Mouse (Mus musculus) cortical plate, adult 2 months (tissue): ENCODE measurements around the gene Fsd2. TPM values are rescaled to one million over a fixed set of nuclear protein-coding genes. Genes with fewer than 3 reads are reported as not detected.

ENCODE experiments used
- H3K27ac ChIP-seq: fragments of 200-500 bp; 2 replicates; pipeline ENCODE4 v1.5.1; 2012; ENCODE audit warnings: low read length, control low read depth, inconsistent platforms; ENCODE audit not compliant: insufficient read depth
- H3K4me1 ChIP-seq: fragments of 200-500 bp; 2 replicates; pipeline ENCODE4 v1.6.1; 2011; ENCODE audit warnings: low read length; ENCODE audit not compliant: control insufficient read depth, insufficient read depth
- H3K4me3 ChIP-seq: fragments of 200-500 bp; 2 replicates; pipeline ENCODE4 v1.5.1; 2011; ENCODE audit warnings: mild to moderate bottlenecking, low read length, control low read depth; ENCODE audit not compliant: insufficient read depth
- CTCF ChIP-seq: fragments of 200-500 bp; IDR thresholded peaks from 2 replicates; pipeline ENCODE4 v1.5.1; 2011; ENCODE audit warnings: mild to moderate bottlenecking, control low read depth, low read length; ENCODE audit not compliant: insufficient read depth; ENCODE audit errors: extremely low read depth
- POLR2A ChIP-seq: fragments of 200-500 bp; IDR thresholded peaks from 2 replicates; pipeline ENCODE4 v1.6.1; 2011; ENCODE audit warnings: mild to moderate bottlenecking, low read length, control low read depth; ENCODE audit not compliant: insufficient read depth; ENCODE audit errors: extremely low read depth
- polyA plus RNA-seq: library from polyadenylated mRNA; depleted of rRNA; stranded (reverse); fragments of >200 nt; gene quantifications from 2 replicates; pipeline ENCODE4 v1.2.3, GENCODE M21; 2012

The Fsd2 gene
- polyA plus RNA-seq, 1 experiment, result 0.13 TPM

DNA sequence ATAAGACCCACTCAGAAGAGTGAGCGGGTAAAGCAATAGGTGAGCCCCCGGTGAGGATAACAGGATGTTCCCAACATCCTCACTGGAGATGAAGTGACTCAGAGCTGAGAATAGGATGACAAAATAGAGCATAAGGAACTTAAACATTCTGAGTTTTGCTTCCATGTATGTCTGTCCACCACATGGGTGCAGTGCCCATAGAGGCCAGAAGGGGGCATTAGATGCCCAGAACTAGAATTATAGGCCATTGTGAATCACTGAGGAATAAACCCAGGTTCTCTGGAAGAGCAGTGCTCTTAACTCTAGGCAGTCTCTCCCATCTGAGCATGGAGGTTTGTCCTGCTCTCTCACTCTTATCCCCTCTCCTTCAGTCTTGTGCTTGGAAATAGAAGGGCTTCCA is 12.4 kb downstream of the Fsd2 start:
- H3K27ac ChIP-seq, result no peak overlapping the region
- no peak overlapping the region for H3K4me3 ChIP-seq
- H3K4me1 ChIP-seq, result no peaks in the 10 kb centered on the region
- TF ChIP-seq CTCF (peak; percentile 23; the same call in 1 of the 2 replicates), POLR2A (no peak)

DNA sequence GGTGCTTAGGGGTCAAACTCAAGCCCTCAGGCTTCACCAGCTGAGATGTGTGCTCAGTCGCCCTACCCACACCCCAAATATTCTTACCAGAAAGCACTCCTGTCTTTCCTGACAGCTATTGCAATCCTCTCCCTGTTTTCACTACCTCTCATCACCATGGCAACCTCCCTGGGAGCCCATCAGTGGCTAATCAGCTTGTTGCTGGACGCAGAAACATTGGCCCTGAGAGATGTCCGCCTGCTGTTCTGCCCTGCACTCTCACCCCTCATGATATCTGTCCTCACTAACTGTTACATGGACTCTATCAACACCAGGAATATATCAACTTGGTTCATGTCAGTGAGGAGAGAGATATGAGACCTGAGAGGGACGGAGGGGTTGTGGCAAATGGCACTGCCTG is 13.2 kb downstream of the Fsd2 start:
- Histone ChIP-seq H3K27ac (no peak overlapping the region), H3K4me3 (no peak overlapping the region), H3K4me1 (no peaks in the 10 kb centered on the region)
- TF ChIP-seq POLR2A (no peak), CTCF (no peak)

DNA sequence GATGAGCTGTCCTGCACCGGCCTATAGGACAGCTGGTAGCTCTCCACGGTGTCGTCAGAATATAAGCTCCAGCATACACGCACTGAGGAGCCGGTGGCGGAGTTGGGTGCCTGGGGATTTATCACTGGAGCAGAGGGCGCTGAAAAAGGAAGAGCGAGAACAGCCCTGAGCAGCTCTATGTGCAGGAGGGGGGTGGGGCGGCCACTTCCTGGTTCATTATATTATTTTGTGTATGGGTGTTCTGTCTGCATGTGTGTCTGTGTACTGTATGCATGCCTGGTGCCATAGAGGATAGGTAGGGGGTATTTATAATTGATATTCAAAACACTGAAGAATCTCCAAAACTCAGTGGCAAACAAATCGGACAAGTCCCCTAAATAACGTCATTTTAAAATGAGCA is 17.9 kb downstream of the Fsd2 start:
- Histone ChIP-seq H3K4me3 (no peak overlapping the region), H3K4me1 (no peaks in the 10 kb centered on the region), H3K27ac (no peak overlapping the region)
- TF ChIP-seq CTCF (no peak), POLR2A (no peak)

DNA sequence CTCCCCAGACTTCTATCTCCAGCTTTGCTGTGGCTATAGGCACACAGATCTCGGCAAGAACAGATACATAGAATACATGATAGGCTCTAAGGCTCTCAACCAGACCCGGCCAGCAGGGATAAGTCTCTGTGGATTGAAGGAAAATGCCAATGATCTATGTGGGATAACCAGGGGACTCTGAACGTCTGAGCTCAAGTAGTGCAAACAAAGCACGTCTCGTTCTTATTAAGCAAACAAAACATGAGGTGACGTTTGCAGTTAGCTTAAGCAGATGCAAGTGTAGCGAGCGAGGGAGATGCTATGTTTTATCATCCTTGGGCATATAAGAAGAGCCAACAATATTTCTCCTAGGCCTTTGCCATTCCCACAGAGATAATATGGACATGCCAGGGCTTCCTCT is 23.8 kb downstream of the Fsd2 start:
- TF ChIP-seq POLR2A (no peak), CTCF (no peak)
- Histone ChIP-seq H3K27ac (no peak overlapping the region), H3K4me1 (0 out of 2 replicates have a peak, but pooled peaks cover 2% of the 10 kb centered on the region), H3K4me3 (no peak overlapping the region)

DNA sequence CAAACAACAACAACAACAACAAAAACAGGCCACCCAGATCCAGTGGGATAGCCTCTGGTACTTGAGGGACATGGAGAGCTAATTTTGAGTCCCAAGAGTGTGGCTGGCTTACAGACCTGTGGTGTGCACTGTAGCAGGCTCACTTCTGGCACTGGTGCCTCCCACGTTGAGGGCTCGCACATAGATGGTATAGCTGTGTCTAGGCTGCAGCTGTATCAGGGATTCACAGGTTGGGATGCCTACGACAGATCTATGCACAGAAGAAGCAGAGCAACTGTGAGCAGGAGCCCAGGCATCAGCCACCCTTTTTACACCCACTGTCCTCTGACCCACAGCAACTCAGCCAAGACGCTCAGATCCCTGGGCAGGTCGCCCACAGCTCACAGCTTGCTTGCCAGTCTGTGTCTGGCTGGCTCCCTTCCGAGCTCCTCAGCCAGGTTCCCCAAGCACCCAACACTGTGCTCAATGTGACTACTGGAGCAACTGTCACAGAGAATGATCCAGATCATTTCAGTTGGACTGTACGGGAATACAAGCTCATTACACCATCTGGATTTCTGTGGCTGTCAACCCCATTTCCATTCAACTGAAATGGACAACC is 24.7 kb downstream of the Fsd2 start:
- no peak for TF ChIP-seq CTCF
- no peak for TF ChIP-seq POLR2A
- Histone ChIP-seq H3K27ac (no peak overlapping the region), H3K4me1 (0 out of 2 replicates have a peak, but pooled peaks cover 2% of the 10 kb centered on the region), H3K4me3 (no peak overlapping the region)

DNA sequence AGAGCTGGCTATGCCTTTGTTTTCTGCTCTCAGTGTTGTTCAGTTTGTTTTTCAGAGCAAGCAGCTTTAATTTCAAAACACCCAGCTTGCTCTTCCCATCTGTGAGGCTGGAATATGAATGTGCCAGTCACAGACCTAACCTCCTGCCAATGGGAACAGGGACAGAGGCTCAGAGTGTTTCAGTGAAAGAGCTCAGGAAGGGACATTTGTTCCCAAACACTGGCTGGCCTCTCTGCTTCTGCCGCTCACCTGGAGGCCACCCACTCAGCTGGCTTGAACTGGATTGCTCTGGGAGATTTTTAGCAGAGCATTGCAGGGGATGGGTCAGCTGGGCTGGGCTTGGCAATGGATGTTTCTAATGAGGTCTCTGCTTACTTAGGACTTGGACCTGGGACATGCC is 25.7 kb downstream of the Fsd2 start:
- Histone ChIP-seq H3K4me1 (0 out of 2 replicates have a peak, but pooled peaks cover 2% of the 10 kb centered on the region), H3K27ac (peak overlapping the region; percentile 27; the same call in 1 of the 2 replicates), H3K4me3 (no peak overlapping the region)
- no peak for TF ChIP-seq POLR2A
- no peak for TF ChIP-seq CTCF

DNA sequence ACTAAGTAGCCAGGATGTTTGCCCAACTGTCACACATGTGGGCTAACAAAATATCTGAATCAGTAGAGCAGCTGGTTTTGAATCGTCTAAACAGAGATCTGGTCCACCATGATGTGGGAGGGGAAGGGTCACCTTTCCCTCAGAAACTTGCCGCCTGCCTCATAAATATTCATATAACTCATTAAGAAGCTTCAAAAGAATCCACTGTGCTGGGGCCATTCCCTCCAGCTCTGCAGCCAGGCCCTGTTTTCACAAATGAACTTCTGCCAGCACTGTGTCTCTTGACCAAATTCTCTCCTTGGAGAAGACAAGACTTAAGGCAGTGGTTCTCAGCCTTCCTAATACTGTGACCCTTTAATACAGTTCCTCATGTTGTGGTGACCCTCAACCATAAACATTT is 27.2 kb downstream of the Fsd2 start:
- 0 out of 2 replicates have a peak, but pooled peaks cover 2% of the 10 kb centered on the region for H3K4me1 ChIP-seq
- no peak overlapping the region for H3K4me3 ChIP-seq
- no peak for TF ChIP-seq POLR2A
- TF ChIP-seq CTCF, result no peak
- no peak overlapping the region for H3K27ac ChIP-seq

DNA sequence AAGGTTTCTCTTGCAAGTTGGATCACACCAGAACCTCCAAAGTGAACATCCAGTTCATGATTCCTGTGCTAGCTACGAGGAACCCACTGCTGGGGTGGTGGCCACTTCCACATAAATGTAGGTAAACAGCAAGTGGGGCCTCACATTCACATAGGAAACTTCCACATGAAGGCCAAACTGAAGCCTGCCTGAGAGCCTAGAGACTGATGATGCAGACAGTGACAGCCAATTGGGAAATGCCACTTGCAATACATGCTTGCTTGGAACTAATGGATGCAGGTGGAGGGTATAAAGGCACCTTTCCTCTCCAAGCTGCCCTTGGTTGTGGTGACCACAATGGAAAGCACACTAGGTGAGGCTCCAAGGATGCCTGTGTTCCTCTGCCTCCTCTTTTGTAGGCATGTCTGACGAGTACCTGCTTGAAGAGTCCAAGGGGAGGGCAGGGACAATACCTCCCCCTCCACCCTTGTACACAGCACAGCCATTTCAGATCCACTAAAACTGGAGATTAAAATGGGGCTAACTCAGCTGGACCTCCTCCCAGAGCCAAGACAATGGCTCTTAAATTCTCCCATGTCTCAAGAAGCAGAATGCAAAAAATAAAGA is 28.6 kb downstream of the Fsd2 start:
- TF ChIP-seq POLR2A (no peak), CTCF (no peak)
- Histone ChIP-seq H3K4me1 (0 out of 2 replicates have a peak, but pooled peaks cover 2% of the 10 kb centered on the region), H3K4me3 (no peak overlapping the region), H3K27ac (no peak overlapping the region)

DNA sequence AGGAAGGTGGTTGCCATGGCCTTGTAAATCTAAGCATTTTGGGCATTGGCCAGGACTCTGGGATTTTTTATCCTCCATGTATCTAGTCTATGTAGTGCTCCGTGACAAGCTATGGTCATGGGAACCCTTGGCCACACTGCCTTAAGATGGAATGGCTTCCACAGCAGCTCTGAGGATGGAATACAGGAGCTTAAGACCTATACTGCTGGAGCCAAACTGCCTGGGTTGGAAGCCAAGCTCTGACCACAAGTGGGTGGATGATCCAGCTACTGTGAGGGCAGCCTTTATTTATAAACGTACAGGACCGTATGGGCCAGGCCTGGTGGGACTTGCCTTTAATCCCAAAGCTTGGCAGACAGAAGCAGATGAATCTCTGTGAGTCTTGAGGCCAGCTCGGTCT is 30.3 kb downstream of the Fsd2 start:
- no peak overlapping the region for H3K4me3 ChIP-seq
- H3K27ac ChIP-seq, result no peak overlapping the region
- TF ChIP-seq CTCF, result no peak
- TF ChIP-seq POLR2A, result no peak
- no peaks in the 10 kb centered on the region for H3K4me1 ChIP-seq

DNA sequence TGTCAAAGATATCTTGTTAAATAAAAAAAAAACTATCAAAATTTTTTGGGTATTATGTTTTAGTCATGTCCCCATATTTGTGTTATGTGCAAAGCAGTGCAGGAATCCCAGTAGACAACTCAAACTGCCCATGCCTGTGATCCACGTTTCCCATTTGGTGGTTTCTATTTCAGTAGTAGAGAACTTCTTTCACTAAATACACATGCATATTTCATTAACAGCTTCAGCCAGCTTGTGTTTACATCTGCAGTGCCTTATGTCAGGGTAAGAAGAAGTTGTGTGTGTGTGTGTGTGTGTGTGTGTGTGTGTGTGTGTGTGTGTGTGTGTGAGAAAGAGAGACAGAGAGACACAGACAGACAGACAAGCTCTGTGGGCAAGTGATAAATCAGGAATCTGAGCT is 35.3 kb downstream of the Fsd2 start:
- no peak overlapping the region for H3K27ac ChIP-seq
- no peaks in the 10 kb centered on the region for H3K4me1 ChIP-seq
- no peak overlapping the region for H3K4me3 ChIP-seq
- TF ChIP-seq POLR2A, result no peak
- no peak for TF ChIP-seq CTCF

DNA sequence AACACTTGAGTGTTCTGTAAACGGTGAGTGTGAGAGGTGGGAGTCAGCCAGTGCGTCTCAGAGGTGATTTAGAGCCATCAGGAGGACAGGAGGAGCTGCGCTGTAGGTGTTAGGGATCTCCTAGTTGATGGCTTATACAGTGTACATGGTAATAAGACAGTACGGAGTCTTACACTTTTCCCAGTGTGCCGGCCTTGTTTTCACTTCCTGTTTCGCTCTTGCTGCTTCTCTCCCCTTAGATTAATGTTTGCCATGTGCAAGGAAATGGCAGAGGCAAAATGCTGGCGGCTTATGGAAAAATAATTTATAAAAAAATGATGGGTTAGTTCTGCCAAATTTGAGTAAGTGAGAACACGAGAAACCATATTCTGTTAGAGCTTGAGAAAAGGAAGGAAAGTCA is 37.8 kb downstream of the Fsd2 start:
- TF ChIP-seq CTCF, result no peak
- no peak for TF ChIP-seq POLR2A
- H3K4me1 ChIP-seq, result peaks cover 2% of the 10 kb centered on the region; the same call in 1 of the 2 replicates
- H3K4me3 ChIP-seq, result no peak overlapping the region
- no peak overlapping the region for H3K27ac ChIP-seq
